Mouse (Mus musculus) stomach, postnatal 0 days (tissue): Measurements from ENCODE around the gene Gm36864.
A peak's percentile ranks its signal among the peaks of the same experiment; 100 is the strongest.

Experiments used
- CTCF ChIP-seq: IDR thresholded peaks from 2 replicates; pipeline ENCODE4 v1.5.1; 2016; ENCODE audit warnings: antibody characterized with exemption, low read depth, mild to moderate bottlenecking, moderate library complexity
- EP300 ChIP-seq: optimal IDR thresholded peaks from 2 replicates; pipeline ENCODE3; 2016; ENCODE audit warnings: antibody characterized with exemption

DNA sequence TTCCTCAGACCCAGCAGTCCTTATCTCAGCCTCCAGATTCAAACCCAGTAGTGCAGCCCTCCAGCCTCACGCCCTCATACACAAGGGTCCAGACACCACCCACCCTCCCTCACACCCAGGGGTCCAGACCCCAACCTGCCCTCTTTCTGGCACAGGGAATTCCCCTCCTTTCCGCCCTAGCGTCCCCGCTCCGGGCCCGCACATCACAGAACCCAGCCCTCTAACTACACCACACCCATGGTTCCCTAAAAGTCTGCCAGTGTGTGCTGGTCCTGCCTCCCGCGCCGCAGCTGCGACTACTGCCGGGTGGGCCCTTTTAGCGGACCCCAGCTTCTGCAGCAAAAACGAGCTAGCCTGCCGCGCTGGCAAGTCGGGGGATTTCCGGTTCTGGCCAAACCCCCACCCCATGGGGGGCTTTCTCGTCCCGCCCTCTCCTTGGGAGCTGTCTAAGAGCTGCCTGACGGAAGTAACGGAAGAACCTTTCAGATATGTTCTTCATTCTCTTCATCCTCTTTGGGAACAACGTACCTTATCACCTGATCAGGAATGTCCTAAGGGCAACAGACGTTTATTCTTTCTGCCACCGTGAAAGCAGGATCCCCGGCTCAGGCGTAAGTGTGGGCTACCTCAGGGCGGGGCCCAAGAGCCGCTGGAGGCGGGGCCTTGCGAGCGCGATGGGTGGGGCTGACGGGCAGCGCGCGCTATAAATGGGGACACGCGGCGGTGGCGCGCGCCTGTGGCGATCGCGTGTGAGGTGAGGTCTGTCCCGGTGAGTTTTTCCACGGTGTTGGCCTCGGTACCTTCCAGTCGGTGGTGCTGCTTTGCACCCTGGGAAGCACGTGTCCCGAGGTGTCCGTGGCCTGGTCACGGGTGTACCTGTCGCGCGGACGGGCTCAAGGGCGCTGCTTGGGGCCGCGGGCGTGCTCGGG is 10.3 kb downstream of the Gm36864 start, which contains the start of the genes 1700028J19Rik and 2410002F23Rik:
- TF ChIP-seq CTCF (no peak), EP300 (peak; percentile 93)
